Mouse (Mus musculus): ENCODE results near the gene Nat8f4.
"Not testable (repeated sequence)": the region's sequence is repeated elsewhere in the genome, so short reads cannot be mapped to it uniquely, and the experiment has no call there.

GRCm38 (mm10) chr6:85866995-85867394 is 37.7 kb downstream of the Nat8f4 start:
- not testable (repeated sequence) for TF ChIP-seq CTCF (conservative IDR thresholded peaks at IDR 0.05; ENCODE audit: low read length); POU5F1 (IDR thresholded peaks at IDR 0.05; ENCODE audit: borderline replicate concordance, low read length); NANOG (IDR thresholded peaks at IDR 0.05; ENCODE audit: borderline replicate concordance, low read length)

Measured in E14TG2a.4 (cell line).